Mouse (Mus musculus) G1E (cell line): Measurements from ENCODE around the gene Cops3.

ENCODE experiments used
- CTCF ChIP-seq: IDR thresholded peaks from 2 replicates; pipeline ENCODE4 v1.5.1; 2012; ENCODE audit warnings: low read depth, low read length, inconsistent platforms, mixed read lengths
- GATA1 ChIP-seq: IDR thresholded peaks from 2 replicates; pipeline ENCODE4 v1.6.1; 2012; ENCODE audit warnings: borderline replicate concordance, low read length, inconsistent platforms, mixed read lengths
- GATA2 ChIP-seq: IDR thresholded peaks from 2 replicates; pipeline ENCODE4 v1.6.1; 2012; ENCODE audit warnings: low read depth, low read length, inconsistent platforms, borderline replicate concordance
- POLR2AphosphoS5 ChIP-seq: IDR thresholded peaks from 2 replicates; pipeline ENCODE4 v1.6.1; 2012; ENCODE audit warnings: low read depth, low read length, inconsistent platforms; ENCODE audit not compliant: insufficient replicate concordance
- TAL1 ChIP-seq: conservative IDR thresholded peaks from 2 replicates; pipeline ENCODE4 v1.6.1; 2012; ENCODE audit warnings: low read depth, low read length, inconsistent platforms, mixed read lengths

GRCm38 (mm10) chr11:59852865-59853264 is 13.2 kb upstream of the Cops3 start:
- TF ChIP-seq TAL1 = no peak
- TF ChIP-seq POLR2AphosphoS5 = no peak
- no peak for TF ChIP-seq GATA1
- TF ChIP-seq CTCF = no peak
- no peak for TF ChIP-seq GATA2
